In the genomic region with DNA sequence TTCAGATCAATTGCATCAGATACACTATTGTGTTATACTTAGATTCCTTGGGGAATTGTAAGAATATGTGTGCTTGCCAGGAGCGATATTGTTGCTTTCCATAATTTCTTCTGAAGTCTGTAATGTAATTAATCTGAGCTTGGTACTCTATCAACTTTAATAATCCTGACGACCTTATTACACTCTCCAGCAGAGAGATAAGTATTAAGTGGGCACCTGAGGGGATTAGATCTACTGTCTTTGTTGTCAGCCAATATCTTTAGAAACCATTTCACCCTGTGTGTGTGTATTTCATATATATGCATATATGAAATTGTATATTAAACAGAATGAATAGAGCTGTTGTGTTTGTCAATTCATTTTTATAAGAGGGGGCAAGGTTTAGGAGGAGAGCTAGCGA, we compare ENCODE assay signal across 18 mouse cellular contexts.
"Had no signal": no experiment of that assay in that cellular context is flagged by ENCODE, and none has a peak within 500 bp of the region (broad histone marks: within the 10 kb centered on the region; RNA-seq: fewer than 3 reads in every experiment).

No protein-coding gene starts in this region.

- H3K4me1 ChIP-seq: limb, embryonic 12.5 days; limb, embryonic 15.5 days; stomach, embryonic 15.5 days had no signal

- ATAC-seq: liver, postnatal 0 days; lung, postnatal 0 days had no signal

- DNase-seq: kidney, adult 18-20 months; kidney, adult 9 months; kidney, postnatal 14 days; kidney, postnatal 4 days; left cerebral cortex, postnatal 4 days; liver, postnatal 0 days; lung, embryonic 14.5 days; right cerebral cortex, postnatal 25 days; spleen, adult 18-20 months; thymus, adult 18-20 months; thymus, postnatal 36 days had no signal

- H3K9me3 ChIP-seq: limb, embryonic 12.5 days; limb, embryonic 15.5 days; stomach, embryonic 15.5 days had no signal

- H3K36me3 ChIP-seq: limb, embryonic 12.5 days; limb, embryonic 15.5 days; stomach, embryonic 15.5 days had no signal

- H3K9ac ChIP-seq: limb, embryonic 12.5 days; limb, embryonic 15.5 days; liver, embryonic 14.5 days; liver, postnatal 0 days; lung, embryonic 14.5 days; stomach, embryonic 15.5 days had no signal

- H3K4me3 ChIP-seq: limb, embryonic 12.5 days; limb, embryonic 15.5 days; stomach, embryonic 15.5 days had no signal

- H3K27ac ChIP-seq: limb, embryonic 12.5 days; limb, embryonic 15.5 days; liver, embryonic 14.5 days; macrophage; stomach, embryonic 15.5 days had no signal

- H3K27me3 ChIP-seq: limb, embryonic 12.5 days; limb, embryonic 15.5 days; stomach, embryonic 15.5 days had no signal

- H3K4me2 ChIP-seq: limb, embryonic 12.5 days; limb, embryonic 15.5 days; liver, embryonic 11.5 days; lung, embryonic 14.5 days; stomach, embryonic 15.5 days had no signal
